Mouse (Mus musculus) stomach, embryonic 14.5 days (tissue): Measurements from ENCODE around the gene Trpm1. TPM values are rescaled to one million over a fixed set of nuclear protein-coding genes. Genes with fewer than 3 reads are reported as not detected.

Source experiments
- ATAC-seq: fragments of 200-750 bp; cut with Nextera tagmentation; 2 replicates; pipeline ENCODE4 v1.8.0; 2017; ENCODE audit warnings: low read depth, moderate TSS enrichment; ENCODE audit not compliant: insufficient number of reproducible peaks, insufficient read depth, low FRiP score
- H3K27ac ChIP-seq: fragments of 300-500 bp; sonication (generic); 2 replicates; pipeline ENCODE4 v1.5.1; 2014; ENCODE audit warnings: mild to moderate bottlenecking, low read length, moderate library complexity, mixed read lengths
- H3K27me3 ChIP-seq: fragments of 300-500 bp; sonication (generic); 2 replicates; pipeline ENCODE4 v1.6.1; 2014; ENCODE audit warnings: low read length, control low read depth, mixed read lengths; ENCODE audit not compliant: control insufficient read depth, insufficient read depth
- H3K36me3 ChIP-seq: fragments of 300-500 bp; sonication (generic); 2 replicates; pipeline ENCODE4 v1.6.1; 2014; ENCODE audit warnings: mild to moderate bottlenecking, control low read depth, low read length, moderate library complexity, mixed read lengths; ENCODE audit not compliant: control insufficient read depth, insufficient read depth
- H3K4me1 ChIP-seq: fragments of 300-500 bp; sonication (generic); 2 replicates; pipeline ENCODE4 v1.6.1; 2014; ENCODE audit warnings: low read length, control low read depth, mixed read lengths; ENCODE audit not compliant: control insufficient read depth, insufficient read depth
- H3K4me2 ChIP-seq: fragments of 300-500 bp; sonication (generic); replicated peaks from 2 replicates; pipeline ENCODE4 v1.6.1; 2014; ENCODE audit warnings: low read depth, low read length, control low read depth
- H3K4me3 ChIP-seq: fragments of 300-500 bp; sonication (generic); 2 replicates; pipeline ENCODE4 v1.5.1; 2014; ENCODE audit warnings: low read depth, low read length, control low read depth
- H3K9ac ChIP-seq: fragments of 300-500 bp; sonication (generic); replicated peaks from 2 replicates; pipeline ENCODE4 v1.6.1; 2014; ENCODE audit warnings: low read depth, mild to moderate bottlenecking, control low read depth, low read length, moderate library complexity, mixed read lengths
- H3K9me3 ChIP-seq: fragments of 300-500 bp; sonication (generic); 2 replicates; pipeline ENCODE4 v1.6.1; 2016; ENCODE audit warnings: low read depth, low read length, control low read depth; ENCODE audit not compliant: control insufficient read depth
- WGBS: fragments of 180-500 bp; shearing (Covaris S2); extraction: QIAGEN DNeasy Blood & Tissue Kit; methylation state at CpG from one replicate; pipeline ENCODE4 v1.1.7; 2014; 5-methylcytosine and 5-hydroxymethylcytosine counted together
- microRNA counts: library from miRNA; unstranded; fragments of <30 nt; microRNA quantifications from one replicate; lab custom pipeline; 2016
- microRNA-seq: library from miRNA; unstranded; fragments of <30 nt; microRNA quantifications from one replicate; pipeline ENCODE4, GENCODE M21; 2016
- polyA plus RNA-seq: library from polyadenylated mRNA; unstranded; fragments of >200 nt; fragmentation: Nextera tagmentation; extraction: Ambion mirVana; gene quantifications from 2 replicates; pipeline ENCODE4 v1.2.1, GENCODE M21; 2014

The Trpm1 gene
- polyA plus RNA-seq, 1 experiment from 2014 or later: not detected

DNA sequence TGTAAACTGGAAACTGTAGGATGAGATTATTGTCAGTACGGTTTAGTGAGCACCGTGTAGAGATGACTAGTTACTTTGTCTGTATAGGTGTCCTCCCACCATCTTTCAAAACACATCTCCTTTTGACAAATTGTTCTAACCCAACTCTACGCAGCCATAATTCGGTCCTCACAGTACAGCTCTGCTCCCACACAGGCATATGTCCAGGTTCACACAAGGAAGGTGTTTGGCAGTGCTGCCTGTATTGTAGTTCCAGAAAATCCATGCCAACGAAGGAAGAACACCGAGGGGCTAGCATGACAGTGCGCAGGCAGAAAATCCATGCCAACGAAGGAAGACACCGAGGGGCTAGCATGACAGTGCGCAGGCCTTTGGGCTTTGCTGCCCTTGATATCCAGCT is 138.1 kb downstream of the Trpm1 start:
- 0 out of 2 replicates have a peak, but pooled peaks cover 4% of the 10 kb centered on the region for H3K4me1 ChIP-seq
- H3K9ac ChIP-seq: no peak overlapping the region
- WGBS: 90% methylated on average over 10 of the region's 10 CpGs
- no peak overlapping the region for H3K4me2 ChIP-seq
- no peak overlapping the region for H3K27ac ChIP-seq
- no peaks in the 10 kb centered on the region for H3K27me3 ChIP-seq
- no peak overlapping the region for H3K4me3 ChIP-seq
- peaks cover 3% of the 10 kb centered on the region; the same call in 1 of the 2 replicates for H3K36me3 ChIP-seq
- H3K9me3 ChIP-seq: no peaks in the 10 kb centered on the region
- no peak for ATAC-seq

DNA sequence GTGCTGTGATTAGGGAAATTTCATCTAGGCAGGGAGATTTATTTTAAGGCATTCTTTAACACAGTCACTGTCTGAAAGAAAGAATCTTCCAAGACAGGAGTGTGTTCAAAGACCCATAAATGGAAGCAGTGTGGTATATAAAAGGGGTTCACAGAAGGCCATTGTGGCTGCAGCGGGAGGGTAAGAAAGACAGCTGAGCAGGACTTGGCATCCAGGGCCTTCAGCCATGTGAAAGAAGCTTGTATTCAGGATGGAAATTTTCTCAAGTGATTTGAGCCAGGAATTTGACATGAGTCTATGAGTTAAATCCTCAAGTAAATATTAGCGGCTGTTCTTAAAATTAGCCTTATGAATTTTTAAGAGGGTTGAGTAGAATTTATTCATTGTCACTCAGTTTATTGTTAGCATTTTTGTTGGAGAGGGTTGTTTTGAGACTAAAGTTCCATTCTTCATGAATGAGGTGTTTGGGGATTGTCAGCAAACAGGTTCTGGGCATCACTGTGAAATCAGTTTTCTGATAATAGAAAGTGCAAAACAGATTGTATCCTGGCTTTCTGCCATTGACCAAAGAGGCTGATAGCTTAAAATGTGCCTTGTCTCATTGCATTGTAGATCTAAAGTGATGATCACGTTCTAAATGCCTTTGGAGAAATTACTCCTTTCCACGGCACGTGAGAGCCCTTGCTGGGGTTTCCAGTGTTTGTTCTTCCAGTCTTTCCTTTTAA is 142.8 kb downstream of the Trpm1 start:
- H3K4me1 ChIP-seq: 0 out of 2 replicates have a peak, but pooled peaks cover 4% of the 10 kb centered on the region
- ATAC-seq: no peak
- no peak overlapping the region for H3K4me3 ChIP-seq
- no peak overlapping the region for H3K4me2 ChIP-seq
- H3K9ac ChIP-seq: no peak overlapping the region
- no peak overlapping the region for H3K27ac ChIP-seq
- peaks cover 3% of the 10 kb centered on the region; the same call in 1 of the 2 replicates for H3K36me3 ChIP-seq
- H3K27me3 ChIP-seq: no peaks in the 10 kb centered on the region
- 30% methylated on average over 5 of the region's 5 CpGs for WGBS
- H3K9me3 ChIP-seq: no peaks in the 10 kb centered on the region

DNA sequence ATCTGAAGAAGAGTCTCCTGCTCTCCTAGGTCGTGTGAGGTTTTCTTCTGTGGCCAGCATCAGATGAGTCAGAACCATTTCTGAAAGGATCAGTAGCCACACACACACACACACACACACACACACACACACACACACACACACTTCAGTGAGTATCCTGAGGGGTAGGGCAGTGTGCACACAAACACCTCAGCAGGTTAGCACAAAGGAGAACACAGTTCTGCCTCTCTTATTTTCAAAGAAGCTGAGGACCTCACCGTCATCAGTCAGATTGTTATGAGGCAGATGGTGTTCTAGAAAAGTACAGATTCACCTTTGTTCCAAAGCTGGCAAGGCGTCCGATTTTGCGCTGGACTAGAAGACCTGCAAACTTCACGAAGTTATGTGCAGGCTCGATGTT is 156.6 kb downstream of the Trpm1 start:
- no peak for ATAC-seq
- no peak overlapping the region for H3K27ac ChIP-seq
- no peak overlapping the region for H3K4me2 ChIP-seq
- no peak overlapping the region for H3K9ac ChIP-seq
- no peaks in the 10 kb centered on the region for H3K4me1 ChIP-seq
- H3K27me3 ChIP-seq: no peaks in the 10 kb centered on the region
- peaks cover 5% of the 10 kb centered on the region; the same call in 1 of the 2 replicates for H3K36me3 ChIP-seq
- WGBS: 81% methylated on average over 7 of the region's 7 CpGs
- no peaks in the 10 kb centered on the region for H3K9me3 ChIP-seq
- H3K4me3 ChIP-seq: no peak overlapping the region

DNA sequence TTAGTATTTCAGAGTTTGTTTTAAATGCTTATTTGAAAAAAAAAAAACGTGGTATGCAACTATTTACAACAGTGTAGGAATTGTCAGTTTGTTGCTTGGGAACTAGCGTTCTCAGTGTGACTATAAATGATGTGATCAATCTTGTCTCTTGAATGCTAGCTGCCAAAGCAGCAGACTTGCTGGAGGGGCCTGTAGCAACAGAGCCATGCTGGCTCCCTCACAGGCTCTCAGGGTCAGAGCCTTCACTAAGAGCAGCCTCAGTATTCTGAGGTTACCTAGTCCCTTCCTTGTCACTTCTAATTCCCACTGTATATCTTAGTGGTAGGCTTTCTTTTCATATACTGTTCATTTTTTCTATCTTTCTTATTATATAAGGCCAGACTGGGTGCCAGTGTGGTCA is 157.1 kb downstream of the Trpm1 start:
- peaks cover 5% of the 10 kb centered on the region; the same call in 1 of the 2 replicates for H3K36me3 ChIP-seq
- no peaks in the 10 kb centered on the region for H3K9me3 ChIP-seq
- H3K9ac ChIP-seq: no peak overlapping the region
- H3K27me3 ChIP-seq: no peaks in the 10 kb centered on the region
- ATAC-seq: no peak
- WGBS: 58% methylated on average over 2 of the region's 2 CpGs
- no peak overlapping the region for H3K4me3 ChIP-seq
- H3K4me1 ChIP-seq: no peaks in the 10 kb centered on the region
- H3K27ac ChIP-seq: no peak overlapping the region
- no peak overlapping the region for H3K4me2 ChIP-seq

DNA sequence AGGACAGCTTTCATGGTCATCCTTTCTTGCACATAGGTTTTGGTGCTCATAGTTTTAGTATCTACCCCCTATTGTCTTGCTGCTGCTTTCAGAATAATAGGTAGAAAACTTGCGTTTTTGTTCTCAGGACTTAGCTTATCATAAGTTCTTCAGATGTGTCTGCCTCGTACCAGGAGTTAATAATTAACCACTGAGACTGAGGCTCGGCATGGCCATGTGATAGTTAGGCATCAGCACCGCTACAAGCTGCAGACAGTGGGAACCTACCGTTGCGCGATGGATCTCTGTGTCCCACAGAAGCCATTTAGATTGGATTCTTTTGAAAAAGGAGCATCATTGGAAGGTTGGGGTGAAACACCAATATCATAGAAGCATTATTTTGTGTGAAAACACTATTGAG is 159.2 kb downstream of the Trpm1 start:
- WGBS: 77% methylated on average over 7 of the region's 7 CpGs
- Histone ChIP-seq H3K4me3 (no peak overlapping the region), H3K9ac (no peak overlapping the region)

More for the DNA sequence above, 159.2 kb downstream of the Trpm1 start:
- Histone ChIP-seq H3K36me3 (peaks cover 13% of the 10 kb centered on the region), H3K27ac (no peak overlapping the region), H3K27me3 (no peaks in the 10 kb centered on the region), H3K9me3 (no peaks in the 10 kb centered on the region), H3K4me2 (no peak overlapping the region), H3K4me1 (no peaks in the 10 kb centered on the region)
- ATAC-seq: no peak

MicroRNAs within 50 kb of the gene (microRNA counts, 519-probe panel; counts per million panel counts)
- not detected for microRNA mmu-miR-211 (lab: Ali Mortazavi, UCI)

Small RNA genes within 50 kb of the gene (microRNA-seq; reads per million reads assigned to microRNA genes)
- gene Mir211: 1.3 reads per million
- gene Mir6416: not detected

Other genes with a start within 250 kb of the Trpm1 start
- 0.25 and 0.34 TPM in 2 replicates for gene E030018B13Rik, start 237.0 kb upstream of the Trpm1 start, polyA plus RNA-seq
- gene Klf13, start 214.9 kb upstream of the Trpm1 start, polyA plus RNA-seq: 35.5 and 38.5 TPM in 2 replicates
- gene Mtmr10, start 133.8 kb downstream of the Trpm1 start, polyA plus RNA-seq: 11.8 and 12.7 TPM in 2 replicates
- 9.4 and 11.7 TPM in 2 replicates for gene Fan1, start 220.3 kb downstream of the Trpm1 start, polyA plus RNA-seq
- gene Mphosph10, start 238.4 kb downstream of the Trpm1 start, polyA plus RNA-seq: 34.7 and 40.1 TPM in 2 replicates
- gene Mcee, start 238.8 kb downstream of the Trpm1 start, polyA plus RNA-seq: 74.6 and 78.5 TPM in 2 replicates